Mouse (Mus musculus): ENCODE results near the gene Nme7. TPM values are rescaled to one million over a fixed set of nuclear protein-coding genes. Genes with fewer than 3 reads are reported as not detected.

Gene Nme7
- polyA plus RNA-seq, 1 experiment: 22.2 TPM

Other genes with a start within 250 kb of the Nme7 start
- gene Sell, start 242.1 kb upstream of the Nme7 start, polyA plus RNA-seq (2012; rRNA removed): 0.11 and 0.24 TPM in 2 replicates
- gene Selp, start 188.9 kb upstream of the Nme7 start, polyA plus RNA-seq (2012; rRNA removed): 0.06 TPM in 1 of 2 replicates, not detected in the other
- gene F5, start 152.3 kb upstream of the Nme7 start, polyA plus RNA-seq (2012; rRNA removed): 0.27 and 0.46 TPM in 2 replicates
- 11.7 and 12.4 TPM in 2 replicates for gene Slc19a2, start 55.1 kb upstream of the Nme7 start, polyA plus RNA-seq (2012; rRNA removed)
- gene Ccdc181, start 28.5 kb upstream of the Nme7 start, polyA plus RNA-seq (2012; rRNA removed): 22.1 and 22.8 TPM in 2 replicates
- gene Blzf1, start 3.4 kb downstream of the Nme7 start, polyA plus RNA-seq (2012; rRNA removed): 20.8 and 22.8 TPM in 2 replicates
- 1,439 and 1,479 TPM in 2 replicates for gene Atp1b1, start 154.2 kb downstream of the Nme7 start, polyA plus RNA-seq (2012; rRNA removed)

All from frontal cortex, adult 2 months (tissue).